Mouse (Mus musculus): ENCODE measurements around the gene Zfp616.

The Zfp616 gene

GRCm38 (mm10) chr11:74069655-74070054 lies at the start of gene Zfp616:
Gene Zfp616, plus strand, starts transcription at chr11:74069955.
- DNase-seq (ENCODE audit: low spot score): no peak

GRCm38 (mm10) chr11:74051347-74051746 lies 18.4 kb upstream of the Zfp616 start:
- no peak for DNase-seq (ENCODE audit: low spot score)

GRCm38 (mm10) chr11:74056451-74056850 lies 13.3 kb upstream of the Zfp616 start, which contains the start of the genes Olfr139 and Olfr399:
Gene Olfr139, minus strand, starts transcription at chr11:74056551.
Gene Olfr399, minus strand, starts transcription at chr11:74056615.
- DNase-seq (ENCODE audit: low spot score): no peak

- DNase-seq (ENCODE audit: low spot score): no peak
Observed at GRCm38 (mm10) chr11:74100724-74101123, 31.0 kb downstream of the Zfp616 start.

- DNase-seq (ENCODE audit: low spot score): no peak
Observed at GRCm38 (mm10) chr11:74101507-74101906, 31.8 kb downstream of the Zfp616 start.

- no peak for DNase-seq (ENCODE audit: low spot score)
Observed at GRCm38 (mm10) chr11:74105066-74105465, 35.3 kb downstream of the Zfp616 start.

GRCm38 (mm10) chr11:74113412-74113811 lies 43.7 kb downstream of the Zfp616 start, which contains the start of gene Olfr401:
Gene Olfr401, plus strand, starts transcription at chr11:74113712.
- no peak for DNase-seq (ENCODE audit: low spot score)
